Mouse (Mus musculus): ENCODE measurements around the gene Afp.

Gene Afp

DNA sequence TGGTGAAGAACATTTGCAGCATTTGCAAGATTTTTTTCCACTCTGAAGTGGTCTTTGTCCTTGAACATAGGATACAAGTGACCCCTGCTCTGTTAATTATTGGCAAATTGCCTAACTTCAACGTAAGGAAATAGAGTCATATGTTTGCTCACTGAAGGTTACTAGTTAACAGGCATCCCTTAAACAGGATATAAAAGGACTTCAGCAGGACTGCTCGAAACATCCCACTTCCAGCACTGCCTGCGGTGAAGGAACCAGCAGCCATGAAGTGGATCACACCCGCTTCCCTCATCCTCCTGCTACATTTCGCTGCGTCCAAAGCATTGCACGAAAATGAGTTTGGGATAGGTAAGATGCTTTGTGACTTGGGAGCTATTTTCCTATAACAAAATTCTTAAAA is at the start of gene Afp:
TSS of gene Afp (plus strand) at position 220 of the 400 bp plus-strand sequence.
- DNase-seq (ENCODE audit: extremely low read depth, insufficient read length, low spot score), result no peak

DNA sequence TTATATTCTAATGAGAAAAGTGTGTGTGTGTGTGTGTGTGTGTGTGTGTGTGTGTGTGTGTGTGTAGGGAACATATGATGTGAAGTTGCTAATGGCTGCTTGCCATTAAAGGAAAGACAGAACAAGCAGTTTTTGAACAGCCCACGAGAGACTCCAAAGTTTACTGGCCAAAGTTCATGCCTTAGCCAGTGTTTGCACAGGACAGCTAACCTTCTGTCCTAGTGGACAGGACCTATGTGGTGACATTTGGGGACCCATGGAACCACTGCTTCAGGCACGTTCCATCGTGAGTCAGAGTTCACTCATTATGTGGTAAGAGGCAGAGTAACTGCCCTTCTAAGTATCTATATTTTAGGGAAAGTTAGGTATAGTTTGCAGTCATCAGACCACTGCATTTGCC is 43.0 kb upstream of the Afp start:
- no peak for DNase-seq (ENCODE audit: extremely low read depth, insufficient read length, low spot score)

DNA sequence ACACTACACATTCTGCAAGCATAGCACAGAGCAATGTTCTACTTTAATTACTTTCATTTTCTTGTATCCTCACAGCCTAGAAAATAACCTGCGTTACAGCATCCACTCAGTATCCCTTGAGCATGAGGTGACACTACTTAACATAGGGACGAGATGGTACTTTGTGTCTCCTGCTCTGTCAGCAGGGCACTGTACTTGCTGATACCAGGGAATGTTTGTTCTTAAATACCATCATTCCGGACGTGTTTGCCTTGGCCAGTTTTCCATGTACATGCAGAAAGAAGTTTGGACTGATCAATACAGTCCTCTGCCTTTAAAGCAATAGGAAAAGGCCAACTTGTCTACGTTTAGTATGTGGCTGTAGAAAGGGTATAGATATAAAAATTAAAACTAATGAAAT is 40.6 kb upstream of the Afp start:
- DNase-seq (ENCODE audit: extremely low read depth, insufficient read length, low spot score), result no peak

DNA sequence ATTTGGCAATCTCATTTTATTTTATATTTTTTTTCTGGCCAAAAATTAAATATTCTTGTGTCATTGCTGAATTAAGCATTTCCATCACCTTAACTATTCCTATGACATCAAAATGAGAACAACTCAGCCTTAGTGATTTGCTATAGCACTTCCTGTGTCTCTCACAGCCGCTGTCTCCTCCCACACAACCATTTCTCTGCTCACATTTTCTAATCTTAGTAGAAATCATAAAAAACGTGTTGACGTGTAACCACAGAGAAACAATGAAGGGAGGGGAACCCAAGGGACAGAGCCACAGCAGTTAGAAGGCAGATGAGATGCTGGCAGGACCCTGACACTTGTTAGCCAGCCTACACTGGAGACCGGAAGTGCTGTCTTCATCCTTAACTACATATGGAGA is 37.8 kb upstream of the Afp start:
- DNase-seq (ENCODE audit: extremely low read depth, insufficient read length, low spot score), result no peak

DNA sequence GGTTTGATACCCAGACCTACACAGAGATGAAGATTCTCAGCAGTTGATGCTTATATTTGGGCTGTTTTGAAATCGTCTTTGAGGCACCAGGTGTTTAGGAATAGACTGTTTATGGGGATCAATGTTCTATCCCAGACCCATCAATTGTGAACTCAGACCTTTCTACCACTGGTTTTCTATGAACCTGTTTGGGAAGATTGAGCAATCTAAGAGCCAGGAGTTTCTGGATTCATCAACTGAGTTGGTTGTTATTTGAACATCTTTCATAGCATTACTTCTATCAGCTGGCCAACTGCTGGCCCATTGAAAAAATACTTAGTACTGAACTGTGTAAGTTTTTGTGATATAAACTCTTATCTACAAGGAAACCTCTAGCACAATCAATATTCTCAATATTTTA is 33.3 kb upstream of the Afp start:
- DNase-seq (ENCODE audit: extremely low read depth, insufficient read length, low spot score), result no peak

DNA sequence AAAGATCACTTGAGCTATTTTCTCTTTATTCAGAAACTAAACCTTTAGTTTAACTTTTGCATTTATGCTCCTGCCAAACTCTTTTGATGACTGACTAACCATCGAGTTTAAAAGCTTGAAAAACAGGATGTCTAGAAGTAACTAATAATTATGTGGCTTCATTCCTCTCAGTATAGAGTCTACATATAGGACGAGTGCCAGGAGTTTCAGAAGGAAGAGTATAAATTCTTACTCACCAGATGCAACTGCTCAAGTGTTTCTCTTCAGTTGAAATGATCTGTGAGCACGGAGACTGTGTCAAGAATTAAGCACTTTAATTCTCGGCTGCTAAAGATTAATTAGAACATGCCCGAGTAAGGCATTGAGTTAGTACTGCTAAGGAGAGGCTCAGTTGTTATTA is 31.8 kb upstream of the Afp start:
- DNase-seq (ENCODE audit: extremely low read depth, insufficient read length, low spot score), result no peak

DNA sequence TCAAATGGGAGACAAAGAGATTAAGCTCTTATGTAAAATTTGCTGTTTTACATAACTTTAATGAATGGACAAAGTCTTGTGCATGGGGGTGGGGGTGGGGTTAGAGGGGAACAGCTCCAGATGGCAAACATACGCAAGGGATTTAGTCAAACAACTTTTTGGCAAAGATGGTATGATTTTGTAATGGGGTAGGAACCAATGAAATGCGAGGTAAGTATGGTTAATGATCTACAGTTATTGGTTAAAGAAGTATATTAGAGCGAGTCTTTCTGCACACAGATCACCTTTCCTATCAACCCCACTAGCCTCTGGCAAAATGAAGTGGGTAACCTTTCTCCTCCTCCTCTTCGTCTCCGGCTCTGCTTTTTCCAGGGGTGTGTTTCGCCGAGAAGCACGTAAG is 29.9 kb upstream of the Afp start, which contains the start of gene Alb:
TSS of gene Alb (plus strand) at position 279 of the 400 bp plus-strand sequence.
- DNase-seq (ENCODE audit: extremely low read depth, insufficient read length, low spot score), result no peak

DNA sequence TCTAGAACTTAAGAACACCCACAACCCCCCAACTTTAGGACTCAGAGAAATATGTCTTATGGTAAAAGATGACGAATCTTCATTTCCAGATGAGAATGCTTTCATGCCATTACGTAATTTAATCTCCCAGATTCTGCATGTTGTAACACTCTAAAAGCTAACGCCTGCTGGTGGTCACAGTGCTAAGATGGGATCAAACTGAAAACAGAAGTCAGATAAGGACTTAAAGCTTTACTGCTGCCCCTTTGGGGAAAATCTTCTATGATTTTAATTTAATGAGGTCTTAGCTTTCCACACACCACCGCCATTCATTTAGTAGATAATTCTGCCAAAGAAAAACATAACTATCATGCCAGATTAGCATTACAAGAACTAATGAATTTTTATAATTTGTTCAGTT is 23.7 kb upstream of the Afp start:
- DNase-seq (ENCODE audit: extremely low read depth, insufficient read length, low spot score), result no peak

DNA sequence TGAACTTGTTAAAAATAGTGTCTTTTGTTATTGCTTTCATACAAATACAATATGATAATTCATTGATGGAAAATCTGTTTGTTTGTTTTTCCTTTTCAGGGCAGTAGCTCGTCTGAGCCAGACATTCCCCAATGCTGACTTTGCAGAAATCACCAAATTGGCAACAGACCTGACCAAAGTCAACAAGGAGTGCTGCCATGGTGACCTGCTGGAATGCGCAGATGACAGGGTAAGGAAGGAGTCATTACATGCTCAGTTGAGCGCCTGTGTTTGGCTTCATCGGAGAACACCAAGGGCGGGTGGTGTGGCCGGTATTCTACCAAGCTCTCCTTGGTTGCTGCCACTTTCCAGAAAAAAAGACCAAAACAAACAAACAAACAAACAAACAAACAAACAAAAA is 23.3 kb upstream of the Afp start:
- no peak for DNase-seq (ENCODE audit: extremely low read depth, insufficient read length, low spot score)

DNA sequence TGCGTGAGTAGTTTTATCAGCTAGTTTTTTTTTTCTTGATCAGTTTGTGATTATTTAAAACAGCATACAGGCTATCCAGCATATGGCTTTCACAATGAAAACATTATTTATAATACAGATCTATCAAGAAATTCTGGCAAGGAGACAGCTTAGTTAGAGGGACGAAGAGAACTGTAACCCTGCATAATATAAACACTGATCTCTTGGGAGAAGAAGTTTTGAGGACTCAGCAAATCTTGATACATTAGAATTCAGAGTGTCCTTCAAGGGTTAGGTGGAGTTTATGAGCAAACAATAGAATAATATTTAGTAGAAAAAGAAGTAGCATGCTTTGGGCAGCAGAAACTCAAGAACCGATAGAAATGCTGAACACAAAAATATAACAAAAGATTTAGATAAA is 19.7 kb upstream of the Afp start:
- DNase-seq (ENCODE audit: extremely low read depth, insufficient read length, low spot score), result no peak

DNA sequence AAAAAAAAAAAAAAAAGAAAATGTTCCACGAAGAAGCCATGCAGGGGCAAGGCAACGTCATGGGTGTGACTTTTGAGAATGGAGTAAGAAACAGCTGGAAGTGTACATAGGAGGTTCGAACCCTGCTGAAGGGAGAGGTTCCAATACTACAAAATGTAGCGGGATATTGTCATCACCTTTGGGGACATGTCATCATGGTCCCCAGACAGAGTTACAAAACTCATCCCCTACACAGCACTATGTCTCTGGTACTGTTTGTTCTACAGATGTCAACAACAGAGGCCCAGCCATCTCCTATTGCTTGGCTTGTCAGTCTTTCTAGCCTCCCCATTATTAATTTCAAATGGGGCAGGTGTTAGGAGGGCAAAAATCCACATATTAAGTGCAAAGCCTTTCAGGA is 16.6 kb upstream of the Afp start:
- no peak for DNase-seq (ENCODE audit: extremely low read depth, insufficient read length, low spot score)

DNA sequence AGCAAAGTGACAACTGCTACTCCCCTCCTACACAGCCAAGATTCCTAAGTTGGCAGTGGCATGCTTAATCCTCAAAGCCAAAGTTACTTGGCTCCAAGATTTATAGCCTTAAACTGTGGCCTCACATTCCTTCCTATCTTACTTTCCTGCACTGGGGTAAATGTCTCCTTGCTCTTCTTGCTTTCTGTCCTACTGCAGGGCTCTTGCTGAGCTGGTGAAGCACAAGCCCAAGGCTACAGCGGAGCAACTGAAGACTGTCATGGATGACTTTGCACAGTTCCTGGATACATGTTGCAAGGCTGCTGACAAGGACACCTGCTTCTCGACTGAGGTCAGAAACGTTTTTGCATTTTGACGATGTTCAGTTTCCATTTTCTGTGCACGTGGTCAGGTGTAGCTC is 16.2 kb upstream of the Afp start:
- no peak for DNase-seq (ENCODE audit: extremely low read depth, insufficient read length, low spot score)

DNA sequence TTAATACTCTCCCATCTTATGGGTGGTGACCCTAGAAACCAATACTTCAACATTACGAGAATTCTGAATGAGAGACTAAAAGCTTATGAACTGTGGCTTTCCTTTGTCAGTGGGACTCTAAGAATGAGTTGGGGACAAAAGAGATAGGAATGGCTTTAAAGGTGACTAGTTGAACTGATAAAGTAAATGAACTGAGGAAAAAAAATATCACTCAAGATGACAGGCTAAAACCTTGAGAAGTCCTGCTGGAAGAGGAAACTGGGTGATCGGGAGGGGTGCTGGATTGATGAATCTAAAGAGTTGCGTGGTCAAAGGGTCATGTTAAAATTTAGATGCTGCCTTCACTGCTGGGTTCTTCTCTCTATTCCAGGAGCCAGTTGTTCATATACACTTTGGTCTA is 13.8 kb upstream of the Afp start:
- no peak for DNase-seq (ENCODE audit: extremely low read depth, insufficient read length, low spot score)

DNA sequence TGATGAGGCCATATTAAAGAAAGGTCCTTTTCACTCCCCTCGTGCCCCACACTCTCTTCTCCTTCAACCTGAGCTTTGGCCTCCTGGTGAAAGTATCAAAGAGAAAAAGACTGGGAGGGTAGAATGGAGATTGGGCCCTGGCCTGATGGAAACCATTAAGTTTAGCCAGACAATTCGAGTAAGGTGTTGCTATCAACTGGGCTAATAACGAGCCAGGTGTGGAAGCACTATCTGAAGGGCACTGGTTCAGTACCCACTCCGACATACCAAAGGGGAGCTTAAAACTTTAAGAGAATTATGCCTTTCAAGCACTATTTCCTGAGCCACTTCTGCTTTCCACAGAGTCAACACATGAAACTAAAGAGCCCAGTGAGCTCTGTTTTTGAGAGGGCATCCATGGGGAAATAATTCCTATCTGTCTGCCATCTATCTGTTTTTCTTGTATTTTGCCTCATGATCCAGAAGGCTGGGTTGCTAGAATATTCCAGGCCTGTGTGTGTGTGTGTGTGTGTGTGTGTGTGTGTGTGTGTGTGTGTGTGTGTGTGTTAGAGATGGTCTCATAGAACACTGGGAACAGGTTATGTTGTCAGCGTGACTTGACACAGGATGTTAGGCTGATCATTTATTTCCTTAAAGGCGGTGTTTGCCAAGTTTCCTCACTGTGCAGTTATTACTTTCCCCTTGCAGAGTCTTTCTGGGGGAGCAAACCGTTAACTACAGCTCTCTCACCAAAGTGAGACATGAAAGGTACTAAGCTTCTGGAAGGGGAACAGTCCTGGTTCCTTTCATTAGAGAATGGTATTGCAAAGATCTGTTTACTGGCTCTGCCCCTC is 13.0 kb upstream of the Afp start:
- no peak for DNase-seq (ENCODE audit: extremely low read depth, insufficient read length, low spot score)

DNA sequence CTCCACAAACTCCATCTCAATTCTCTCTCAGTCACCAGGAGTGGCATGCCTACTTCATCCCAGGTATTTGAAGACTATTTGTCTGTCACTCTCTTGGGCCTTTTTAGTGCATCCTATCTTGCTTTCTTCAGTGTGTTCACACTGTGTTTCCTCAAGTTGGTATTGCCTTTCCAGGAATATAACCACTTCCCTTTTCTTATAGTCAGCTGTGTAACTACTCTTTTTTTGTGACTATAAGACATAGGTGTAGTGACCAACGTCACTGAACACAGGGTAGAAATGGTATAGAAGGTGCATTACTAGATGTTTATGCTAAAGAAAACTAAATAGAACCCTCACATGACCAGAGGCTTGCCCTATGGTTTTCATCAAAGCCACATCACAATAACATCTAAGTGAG is 11.7 kb upstream of the Afp start:
- no peak for DNase-seq (ENCODE audit: extremely low read depth, insufficient read length, low spot score)

DNA sequence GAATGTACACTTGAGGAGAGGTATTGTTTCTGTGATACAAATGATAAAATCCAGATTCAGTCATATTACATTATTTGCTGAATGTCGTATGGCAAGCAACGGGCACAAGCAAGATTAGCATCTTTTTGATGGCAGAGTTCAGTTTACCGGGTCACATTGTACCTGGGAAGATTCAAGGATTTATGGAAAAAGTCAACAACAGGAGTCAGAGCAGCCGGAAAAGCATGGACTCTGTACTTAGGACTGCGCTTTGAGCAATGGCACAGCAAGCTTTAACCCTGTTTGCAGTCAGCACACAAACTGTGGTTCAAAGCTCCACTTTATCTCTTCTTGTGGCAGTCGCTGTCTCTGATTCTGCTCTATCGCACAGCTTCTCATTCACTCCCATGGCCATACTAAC is 4.9 kb upstream of the Afp start:
- no peak for DNase-seq (ENCODE audit: extremely low read depth, insufficient read length, low spot score)

DNA sequence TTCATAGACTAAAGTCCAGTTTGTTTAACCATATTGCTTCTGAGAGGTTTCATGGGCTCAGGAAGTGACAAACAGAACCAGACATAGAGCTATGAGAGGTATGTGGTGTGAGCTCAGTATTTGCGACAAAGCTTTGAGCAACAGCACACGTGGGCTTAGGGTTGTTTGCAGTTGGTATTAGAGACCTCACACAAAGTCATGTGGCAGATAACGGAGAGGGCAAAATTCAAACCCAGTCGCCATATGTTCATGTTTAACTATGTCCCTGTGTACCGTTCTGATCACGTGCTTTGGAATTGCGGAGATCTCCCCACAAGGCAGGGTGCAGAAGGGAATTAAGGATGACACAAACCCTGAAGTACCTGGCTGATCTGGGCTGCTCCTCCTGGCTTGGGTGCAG is 2.2 kb upstream of the Afp start:
- DNase-seq (ENCODE audit: extremely low read depth, insufficient read length, low spot score), result no peak

DNA sequence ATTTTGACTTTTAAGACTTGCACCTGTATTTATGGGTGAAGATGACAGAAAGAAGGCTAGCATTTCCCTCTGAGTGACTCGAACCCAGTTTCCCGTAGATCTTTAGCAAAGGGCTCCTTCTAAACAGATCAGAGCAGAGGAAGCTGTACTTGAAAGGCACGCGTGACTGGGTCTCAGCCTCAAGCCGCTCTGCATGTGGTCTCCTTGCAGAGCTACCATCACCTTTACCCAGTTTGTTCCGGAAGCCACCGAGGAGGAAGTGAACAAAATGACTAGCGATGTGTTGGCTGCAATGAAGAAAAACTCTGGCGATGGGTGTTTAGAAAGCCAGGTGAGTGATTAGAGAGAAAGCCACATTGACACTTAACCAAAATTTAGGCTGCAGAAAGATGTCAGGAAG is 1.9 kb downstream of the Afp start:
- DNase-seq (ENCODE audit: extremely low read depth, insufficient read length, low spot score), result no peak

DNA sequence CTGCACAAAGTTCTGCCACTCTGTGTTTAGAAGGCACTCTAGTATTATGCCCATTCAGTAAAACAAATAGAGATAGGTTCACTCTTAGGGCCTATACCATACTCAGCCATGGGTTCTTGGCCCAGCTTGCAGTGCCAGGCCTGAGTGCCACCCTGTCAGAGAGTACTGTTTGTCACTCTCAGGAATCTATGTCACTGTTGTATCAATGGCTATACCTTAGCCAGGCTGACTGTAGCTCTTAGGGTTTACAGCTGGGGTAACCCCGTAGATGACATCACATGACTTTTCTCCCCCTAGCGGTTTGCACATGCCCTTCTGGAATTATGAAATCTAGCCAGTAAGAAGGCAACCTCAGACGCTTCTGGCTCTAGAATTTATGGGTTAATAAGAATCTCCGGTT is 3.8 kb downstream of the Afp start:
- no peak for DNase-seq (ENCODE audit: extremely low read depth, insufficient read length, low spot score)

DNA sequence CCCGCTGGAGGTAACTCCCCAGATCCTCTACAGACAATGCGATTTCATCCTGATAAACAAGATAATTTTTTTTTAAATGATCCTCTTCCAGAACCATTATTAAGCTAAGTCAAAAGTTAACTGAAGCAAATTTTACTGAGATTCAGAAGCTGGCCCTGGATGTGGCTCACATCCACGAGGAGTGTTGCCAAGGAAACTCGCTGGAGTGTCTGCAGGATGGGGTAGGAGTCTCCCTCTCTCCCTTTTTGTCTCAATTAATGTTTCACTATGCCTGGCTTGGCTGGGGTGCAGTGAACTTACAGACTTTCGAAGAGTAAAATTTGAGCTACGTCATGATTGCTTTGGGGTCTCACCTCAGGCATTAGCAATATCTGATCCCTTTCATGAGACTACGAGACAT is 9.0 kb downstream of the Afp start:
- no peak for DNase-seq (ENCODE audit: extremely low read depth, insufficient read length, low spot score)

DNA sequence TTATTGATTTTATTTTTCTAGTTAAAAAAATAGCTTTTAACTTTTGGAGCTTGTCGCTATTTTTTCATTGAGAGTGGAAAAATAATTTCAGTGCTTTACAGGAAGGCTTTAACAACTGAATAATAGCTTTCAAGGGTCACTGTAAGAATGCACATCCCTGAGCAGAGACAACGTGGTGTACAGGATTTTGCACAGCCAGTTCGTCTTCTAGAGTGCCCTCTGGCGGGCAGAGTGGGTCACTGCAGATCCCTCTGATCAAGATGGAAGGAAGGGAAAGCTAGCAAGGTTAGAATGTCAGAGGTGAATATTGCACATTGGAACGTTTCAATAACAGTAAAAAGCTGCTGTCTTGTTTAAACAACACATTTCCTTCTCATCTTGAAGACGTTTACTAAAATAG is 10.2 kb downstream of the Afp start:
- peak; percentile 26 for DNase-seq (ENCODE audit: extremely low read depth, insufficient read length, low spot score)

DNA sequence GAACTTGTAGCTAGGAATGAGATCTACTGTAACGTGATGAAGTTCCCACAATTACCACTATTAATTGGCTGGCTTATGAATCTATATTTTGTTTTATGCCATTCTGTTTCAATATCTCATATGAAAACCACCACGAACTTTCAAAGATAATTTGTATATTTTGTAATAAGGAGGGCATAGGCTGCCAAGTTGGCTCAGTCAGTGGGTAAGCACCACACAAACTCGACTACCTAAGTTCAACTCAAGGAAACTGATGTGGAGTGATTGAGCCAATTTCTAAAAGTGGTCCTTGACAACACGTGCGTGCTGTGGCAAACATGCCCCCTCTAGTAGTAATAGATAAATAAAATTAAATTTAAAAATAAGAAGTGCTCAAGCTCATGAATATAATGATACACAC is 11.2 kb downstream of the Afp start:
- no peak for DNase-seq (ENCODE audit: extremely low read depth, insufficient read length, low spot score)

DNA sequence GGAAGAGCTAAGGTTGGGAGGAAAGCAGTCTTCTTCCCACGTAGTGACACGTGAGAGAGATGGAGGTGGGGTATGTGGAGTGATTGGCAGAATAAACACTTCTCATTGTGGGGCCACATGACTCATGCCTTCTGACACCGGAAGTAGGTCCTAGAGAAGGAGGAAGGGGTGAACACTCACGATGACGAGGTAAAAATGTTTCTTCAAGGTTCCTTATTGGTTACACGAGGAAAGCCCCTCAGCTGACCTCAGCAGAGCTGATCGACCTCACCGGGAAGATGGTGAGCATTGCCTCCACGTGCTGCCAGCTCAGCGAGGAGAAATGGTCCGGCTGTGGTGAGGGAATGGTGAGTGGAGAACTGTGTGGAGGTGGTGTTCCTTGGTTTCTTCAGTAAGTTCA is 14.2 kb downstream of the Afp start:
- peak; percentile 19 for DNase-seq (ENCODE audit: extremely low read depth, insufficient read length, low spot score)
